Mouse (Mus musculus) intestine, embryonic 14.5 days (tissue): ENCODE measurements around the gene Slc46a1. TPM values are rescaled to one million over a fixed set of nuclear protein-coding genes. Genes with fewer than 3 reads are reported as not detected.

Experiments used
- polyA plus RNA-seq: library from polyadenylated mRNA; unstranded; fragments of >200 nt; fragmentation: Nextera tagmentation; extraction: Ambion mirVana; gene quantifications from 2 replicates; pipeline ENCODE4 v1.2.1, GENCODE M21; 2014

Slc46a1 gene
- polyA plus RNA-seq, 1 experiment from 2014 or later, result 12.4 TPM

Other genes starting within 250 kb of the Slc46a1 start
- 77.4 and 86.7 TPM in 2 replicates for gene Sdf2, start 220.0 kb upstream of the Slc46a1 start, polyA plus RNA-seq
- gene Supt6, start 219.7 kb upstream of the Slc46a1 start, polyA plus RNA-seq, result 26.4 and 28.0 TPM in 2 replicates
- 74.4 and 75.6 TPM in 2 replicates for gene 2610507B11Rik, start 203.9 kb upstream of the Slc46a1 start, polyA plus RNA-seq
- 0.17 and 0.24 TPM in 2 replicates for gene BC030499, start 174.9 kb upstream of the Slc46a1 start, polyA plus RNA-seq
- gene Spag5, start 164.2 kb upstream of the Slc46a1 start, polyA plus RNA-seq, result 34.1 and 40.0 TPM in 2 replicates
- 20.0 and 21.1 TPM in 2 replicates for gene Aldoc, start 142.7 kb upstream of the Slc46a1 start, polyA plus RNA-seq
- gene Pigs, start 137.3 kb upstream of the Slc46a1 start, polyA plus RNA-seq, result 76.2 and 79.1 TPM in 2 replicates
- 39.8 and 42.8 TPM in 2 replicates for gene Unc119, start 122.2 kb upstream of the Slc46a1 start, polyA plus RNA-seq
- not detected in 2 replicates for gene Foxn1, start 79.1 kb upstream of the Slc46a1 start, polyA plus RNA-seq
- gene Slc13a2, start 43.5 kb upstream of the Slc46a1 start, polyA plus RNA-seq, result 0.07 and 0.12 TPM in 2 replicates
- 3.9 and 4.2 TPM in 2 replicates for gene Sarm1, start 32.1 kb downstream of the Slc46a1 start, polyA plus RNA-seq
- gene Vtn, start 33.4 kb downstream of the Slc46a1 start, polyA plus RNA-seq, result 0.89 and 9.1 TPM in 2 replicates
- not detected in 2 replicates for gene Sebox, start 37.8 kb downstream of the Slc46a1 start, polyA plus RNA-seq
- 57.9 and 63.2 TPM in 2 replicates for gene Tmem199, start 46.5 kb downstream of the Slc46a1 start, polyA plus RNA-seq
- gene Poldip2, start 46.5 kb downstream of the Slc46a1 start, polyA plus RNA-seq, result 146 and 147 TPM in 2 replicates
- gene Tnfaip1, start 70.6 kb downstream of the Slc46a1 start, polyA plus RNA-seq, result 83.3 and 86.7 TPM in 2 replicates
- gene Ift20, start 70.7 kb downstream of the Slc46a1 start, polyA plus RNA-seq, result 117 and 123 TPM in 2 replicates
- 131 and 160 TPM in 2 replicates for gene Tmem97, start 85.1 kb downstream of the Slc46a1 start, polyA plus RNA-seq
- 12.6 and 14.9 TPM in 2 replicates for gene Nlk, start 231.7 kb downstream of the Slc46a1 start, polyA plus RNA-seq